Mouse (Mus musculus): ENCODE results near the gene Irak4.

- TF ChIP-seq CTCF (IDR thresholded peaks at IDR 0.05; ENCODE audit: control insufficient read depth, insufficient read depth, low read length) (no peak), POLR2A (IDR thresholded peaks at IDR 0.05; ENCODE audit: borderline replicate concordance, control insufficient read depth, low read depth, low read length) (no peak)
Observed at GRCm38 (mm10) chr15:94583153-94583552, 39.7 kb downstream of the Irak4 start.
